Mouse (Mus musculus) layer of hippocampus, postnatal 10 days (tissue): ENCODE data around the gene Rraga. TPM values are rescaled to one million over a fixed set of nuclear protein-coding genes. Genes with fewer than 3 reads are reported as not detected.

Experiments used
- DNase-seq, 2 experiments: peaks; one replicate each; pipeline ENCODE4 v3.0.0; 2021; ENCODE audit warnings: low spot score in 2 of 2
- long read RNA-seq: library from polyadenylated mRNA; stranded (forward); transcript quantifications from one replicate; pipeline ENCODE4 v2.0.0, GENCODE M21; 2023
- total RNA-seq, 2 experiments: library from RNA; stranded (reverse); gene quantifications; 2 replicates each; pipeline ENCODE4 v1.2.3; 2021

The Rraga gene
- 100 to 1,000 TPM; 133 to 156 TPM for total RNA-seq
- long read RNA-seq, transcript Rraga-201 (1 exons, 1,618 nt), result major isoform, 96 of 96 reads
- long read RNA-seq, partial matches to known transcripts, result 0 of 96 reads
- long read RNA-seq, other reads (novel, unspliced or antisense), result 0 of 96 reads

DNA sequence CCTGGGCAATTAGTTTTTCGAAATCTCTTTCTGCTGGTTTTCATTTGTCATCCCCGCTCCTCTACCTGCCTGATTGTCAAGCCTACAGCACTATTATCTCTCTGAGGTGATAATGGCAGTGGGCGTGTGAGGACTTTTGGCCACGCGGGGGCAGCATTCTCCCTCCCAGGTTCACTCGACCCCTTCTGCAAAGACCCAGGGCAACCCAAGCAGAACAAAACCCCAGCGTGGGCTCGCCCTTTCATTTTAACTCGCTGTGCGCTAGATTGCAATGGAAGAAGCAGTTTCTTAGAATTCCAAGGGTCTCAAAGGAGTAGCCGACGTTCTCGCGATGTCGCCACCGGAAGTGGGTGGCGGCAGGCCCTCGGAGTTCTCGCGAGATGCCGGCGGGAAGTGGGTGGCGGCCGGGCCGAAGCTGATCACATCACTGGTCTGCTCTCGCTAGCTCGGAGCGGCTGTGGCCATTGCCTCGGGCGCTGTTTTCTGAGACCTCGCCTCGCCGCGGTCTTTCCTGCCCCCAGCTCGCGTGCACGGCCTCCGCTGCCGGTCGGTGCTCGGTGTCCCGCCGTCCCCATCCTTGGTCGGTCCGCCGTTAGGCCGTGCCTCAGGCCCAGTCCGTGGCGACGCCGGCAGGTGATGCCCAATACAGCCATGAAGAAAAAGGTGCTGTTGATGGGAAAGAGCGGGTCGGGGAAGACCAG, at the start of gene Rraga:
Rraga (plus strand) TSS at position 386 of the 701 bp plus-strand sequence.
- peak; percentile 96 for DNase-seq

DNA sequence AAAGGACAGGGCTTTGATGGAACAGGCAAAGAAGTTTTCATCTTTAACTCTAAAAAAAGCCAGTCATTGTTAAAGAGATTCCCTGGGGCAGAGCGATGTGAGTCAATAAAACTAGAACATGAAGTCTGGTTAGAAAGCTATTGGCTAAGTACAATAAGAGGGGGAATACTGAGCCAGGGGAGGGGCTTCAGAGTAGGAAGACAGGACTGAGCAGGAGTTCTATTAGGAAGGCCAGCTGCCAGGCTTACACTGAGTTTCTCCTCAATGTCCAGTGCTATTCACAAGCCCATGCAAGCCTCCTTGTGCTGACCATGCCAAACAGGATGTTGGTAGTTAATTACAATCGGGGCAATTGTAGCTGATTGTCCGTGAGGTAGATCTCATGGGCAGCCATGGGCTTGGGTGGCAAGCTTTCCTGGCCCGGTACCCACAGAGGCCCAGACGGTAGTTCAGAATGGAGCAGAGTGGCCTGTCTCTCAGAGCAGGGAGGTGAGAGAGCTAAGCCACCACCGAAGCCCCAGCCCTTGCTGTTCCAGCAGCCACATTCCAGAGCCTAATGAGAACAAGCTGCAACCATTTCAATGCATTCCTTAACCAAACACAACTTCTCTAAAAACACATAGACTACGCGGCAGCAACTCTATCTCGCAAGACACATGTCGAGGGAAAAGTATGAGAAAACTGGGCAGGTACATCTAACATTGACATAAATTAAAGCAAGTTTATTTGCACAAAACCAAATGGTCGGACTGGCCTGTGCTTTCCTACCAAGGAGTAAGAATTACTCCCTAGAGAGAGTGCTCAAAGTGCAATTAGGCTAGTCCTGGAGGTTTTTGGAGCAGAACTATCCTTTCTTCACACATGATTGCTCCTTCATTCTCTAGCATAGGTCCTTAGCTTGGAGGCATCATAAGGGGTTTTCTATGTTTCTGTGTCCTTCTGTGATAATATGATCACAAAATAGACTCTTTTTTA, 48.0 kb upstream of the Rraga start:
- DNase-seq, result no peak

DNA sequence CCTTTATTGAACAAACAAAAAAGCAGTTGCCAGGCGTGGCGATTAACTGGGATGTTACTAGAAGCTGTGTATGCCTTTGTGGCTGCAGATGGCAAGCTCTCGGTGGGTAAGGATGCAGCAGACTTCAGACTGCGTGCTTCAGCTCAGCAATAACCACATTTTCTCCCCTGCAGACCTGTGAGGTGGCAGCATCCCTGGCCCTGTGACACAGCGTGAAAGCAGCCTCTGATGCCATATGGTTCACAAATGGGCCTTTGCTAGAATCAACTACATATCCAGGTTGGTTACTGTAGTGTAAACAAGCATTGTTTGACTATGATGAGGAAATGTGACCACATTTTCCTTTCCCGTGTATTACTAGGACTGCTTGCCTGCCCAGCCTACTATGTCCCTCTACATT, 46.3 kb upstream of the Rraga start:
- DNase-seq, result no peak

GRCm38 (mm10) chr4:86533406-86534090, 41.9 kb upstream of the Rraga start:
- DNase-seq, result no peak

- no peak for DNase-seq
These were observed 41.4 kb upstream of the Rraga start for GRCm38 (mm10) chr4:86534091-86534481.

GRCm38 (mm10) chr4:86537972-86538371, 37.5 kb upstream of the Rraga start:
- no peak for DNase-seq

GRCm38 (mm10) chr4:86538936-86539335, 36.5 kb upstream of the Rraga start:
- DNase-seq, result no peak

DNA sequence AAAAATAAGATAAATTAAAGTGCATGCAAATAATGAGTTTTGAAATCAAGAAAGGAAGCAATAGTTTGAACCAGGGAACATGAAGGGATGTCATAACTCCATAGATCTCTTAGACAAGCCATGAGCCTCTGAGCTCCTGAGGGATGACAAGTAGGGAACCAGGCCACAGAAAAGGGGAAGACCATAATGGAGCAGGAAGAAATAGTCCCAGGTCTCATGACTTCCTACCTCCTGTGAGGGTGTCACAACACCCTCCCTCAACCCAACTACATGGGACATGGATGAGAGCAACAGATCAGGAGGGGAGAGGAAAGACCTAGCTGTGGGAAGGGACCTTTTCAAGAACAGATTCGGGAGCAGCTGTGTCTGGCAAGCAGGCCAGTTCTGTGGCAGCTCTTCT, 33.9 kb upstream of the Rraga start:
- no peak for DNase-seq

DNA sequence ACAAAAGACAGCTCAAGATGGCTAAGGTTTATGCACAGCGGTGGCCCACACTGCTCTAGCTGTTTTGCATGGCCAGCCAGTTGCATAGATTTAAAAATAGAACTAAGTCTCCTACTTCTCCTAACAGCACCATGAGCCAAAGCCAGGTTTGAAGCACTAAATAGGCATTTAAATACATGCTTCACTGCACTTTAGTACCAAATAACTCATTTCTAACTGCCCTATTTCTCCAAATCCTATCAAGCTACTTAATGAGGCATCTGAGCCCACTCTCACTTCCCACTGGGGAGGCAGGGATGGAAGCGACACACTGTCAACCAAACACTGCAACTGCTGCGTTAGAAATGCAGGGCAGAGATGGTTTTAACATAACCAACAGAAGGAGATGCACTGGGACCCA, 31.5 kb upstream of the Rraga start:
- no peak for DNase-seq

GRCm38 (mm10) chr4:86545615-86546014, 29.9 kb upstream of the Rraga start:
- no peak for DNase-seq

- DNase-seq, result no peak
These were observed 27.1 kb upstream of the Rraga start for GRCm38 (mm10) chr4:86548332-86548731.

DNA sequence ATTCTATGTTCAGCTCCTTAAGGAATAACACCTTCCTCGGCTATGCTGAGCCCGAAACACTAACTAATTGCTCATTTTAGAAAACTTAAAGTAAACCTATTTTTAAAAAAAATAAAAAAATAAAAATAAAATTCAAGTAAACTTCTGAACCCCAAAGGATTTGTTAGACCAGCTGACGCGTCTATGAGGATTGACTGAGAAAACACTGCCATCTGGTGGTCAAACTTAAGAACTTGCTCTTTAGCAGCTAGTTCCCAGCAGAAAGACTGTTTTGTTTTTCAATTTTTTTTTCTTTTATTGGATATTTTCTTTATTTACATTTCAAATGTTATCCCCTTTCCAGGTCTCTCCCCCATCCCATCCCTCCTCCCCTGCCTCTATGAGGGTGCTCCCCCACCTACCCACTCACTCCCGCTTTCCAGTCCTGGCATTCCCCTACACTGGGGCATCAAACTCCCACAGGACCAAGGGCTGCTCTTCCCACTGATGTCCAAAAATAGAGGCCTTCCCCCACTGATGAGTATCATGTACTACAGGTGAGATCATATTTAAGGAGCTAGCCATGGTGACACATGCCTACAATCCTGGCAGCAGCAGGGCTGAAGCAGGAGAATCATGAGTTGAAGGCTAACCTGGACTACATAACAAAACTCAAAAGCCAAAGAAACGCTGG, 20.3 kb upstream of the Rraga start:
- no peak for DNase-seq

GRCm38 (mm10) chr4:86557371-86557770, 18.1 kb upstream of the Rraga start:
- DNase-seq, result no peak

- DNase-seq, result no peak
These were observed 17.2 kb upstream of the Rraga start, which contains the start of gene Saxo1 for GRCm38 (mm10) chr4:86558228-86558627. Gene Saxo1, minus strand, starts transcription at chr4:86558328.

DNA sequence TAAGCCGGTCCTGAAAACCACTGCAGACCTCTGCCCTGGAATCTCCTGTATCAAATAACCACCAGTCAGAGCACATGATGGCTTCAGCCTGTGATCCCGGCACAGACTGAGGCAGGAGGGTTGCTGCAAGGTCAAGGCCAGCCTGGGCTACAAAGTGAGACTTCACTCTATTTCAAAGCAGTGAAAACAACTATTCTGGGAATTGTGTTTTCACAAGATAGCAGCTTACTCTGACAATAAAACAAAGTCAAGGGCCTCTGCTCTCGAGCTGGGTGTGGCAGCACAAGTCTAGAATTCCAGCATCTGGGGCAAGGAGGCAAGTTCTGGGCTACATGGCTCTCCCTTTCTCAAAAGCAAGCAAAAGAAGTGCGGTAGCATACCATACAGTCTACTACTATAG, 16.5 kb upstream of the Rraga start:
- no peak for DNase-seq

- DNase-seq, result no peak
These were observed 14.4 kb upstream of the Rraga start for GRCm38 (mm10) chr4:86561061-86561460.

DNA sequence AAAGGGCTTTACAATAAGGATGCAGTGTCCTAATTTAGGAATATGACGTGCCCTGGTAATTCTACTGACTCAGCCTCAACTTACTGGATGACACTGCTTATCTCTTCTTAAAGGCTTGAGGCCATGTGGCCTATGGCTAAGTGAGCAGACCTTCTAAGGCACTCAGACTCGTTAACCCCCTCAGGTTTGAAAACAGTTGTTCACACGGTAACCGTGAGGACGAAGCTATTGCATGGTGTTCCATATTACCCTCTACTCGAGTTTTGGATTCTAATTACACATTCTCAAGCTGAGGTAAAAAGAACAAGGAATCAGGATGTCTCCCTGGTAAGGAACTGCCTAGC, 557 bp upstream of the Rraga start:
- peak in 1 of 2 experiments; percentile 14 for DNase-seq

DNA sequence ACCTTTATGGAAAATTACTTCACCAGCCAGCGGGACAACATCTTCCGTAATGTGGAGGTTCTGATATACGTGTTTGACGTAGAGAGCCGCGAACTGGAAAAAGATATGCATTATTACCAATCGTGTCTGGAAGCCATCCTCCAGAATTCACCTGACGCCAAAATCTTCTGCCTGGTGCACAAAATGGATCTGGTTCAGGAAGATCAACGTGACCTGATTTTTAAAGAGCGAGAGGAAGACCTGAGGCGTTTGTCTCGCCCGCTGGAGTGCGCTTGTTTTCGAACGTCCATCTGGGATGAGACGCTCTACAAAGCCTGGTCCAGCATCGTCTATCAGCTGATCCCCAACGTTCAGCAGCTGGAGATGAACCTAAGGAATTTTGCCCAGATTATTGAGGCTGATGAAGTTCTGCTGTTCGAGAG, 663 bp downstream of the Rraga start:
- peak; percentile 34 to 43 for DNase-seq

DNA sequence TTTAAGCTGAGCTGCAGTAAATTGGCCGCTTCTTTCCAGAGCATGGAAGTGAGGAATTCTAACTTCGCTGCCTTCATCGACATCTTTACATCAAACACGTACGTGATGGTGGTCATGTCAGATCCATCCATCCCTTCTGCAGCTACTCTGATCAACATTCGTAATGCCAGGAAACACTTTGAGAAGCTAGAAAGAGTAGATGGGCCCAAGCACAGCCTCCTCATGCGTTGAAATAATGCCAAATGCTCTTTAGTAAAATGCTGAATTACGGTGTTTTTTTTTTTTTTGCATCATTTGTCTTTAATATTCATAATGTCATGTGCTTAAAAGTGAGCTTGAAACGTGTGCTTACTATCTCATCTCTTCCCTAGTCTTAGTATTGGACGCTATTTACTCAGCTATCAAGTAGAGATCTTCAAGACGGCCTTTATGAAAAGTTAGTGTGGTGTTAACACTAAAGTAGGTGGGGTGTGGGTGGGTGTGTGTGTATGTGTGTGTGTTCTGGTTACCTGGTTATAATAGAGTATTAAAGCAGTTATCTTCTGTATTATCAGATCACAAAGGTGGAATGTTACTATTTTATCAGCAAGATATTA, 1.3 kb downstream of the Rraga start:
- DNase-seq, result no peak

- DNase-seq, result no peak
These were observed 4.6 kb downstream of the Rraga start for GRCm38 (mm10) chr4:86580056-86580455.

- no peak for DNase-seq
These were observed 5.1 kb downstream of the Rraga start for GRCm38 (mm10) chr4:86580591-86580990.
